Mouse (Mus musculus) midbrain, embryonic 14.5 days (tissue): ENCODE measurements around the gene Entpd4b. TPM values are rescaled to one million over a fixed set of nuclear protein-coding genes. Genes with fewer than 3 reads are reported as not detected.
"Not testable (repeated sequence)": the region's sequence is repeated elsewhere in the genome, so short reads cannot be mapped to it uniquely, and the experiment has no call there.

ENCODE experiments used
- ATAC-seq: fragments of 200-750 bp; cut with Nextera tagmentation; 2 replicates; pipeline ENCODE4 v1.8.0; 2017; ENCODE audit warnings: moderate number of reproducible peaks, moderate library complexity; ENCODE audit not compliant: low FRiP score, low TSS enrichment
- DNase-seq: peaks from one replicate; pipeline ENCODE4 v3.0.0-alpha.2; 2015
- H3K27ac ChIP-seq: fragments of 300-500 bp; sonication (generic); replicated peaks from 2 replicates; pipeline ENCODE4 v1.5.1; 2014; ENCODE audit warnings: mild to moderate bottlenecking, low read depth, low read length, moderate library complexity
- H3K27me3 ChIP-seq: fragments of 300-500 bp; sonication (generic); 2 replicates; pipeline ENCODE4 v1.6.1; 2014; ENCODE audit warnings: low read length, control low read depth, mixed read lengths; ENCODE audit not compliant: control insufficient read depth, insufficient read depth
- H3K36me3 ChIP-seq: fragments of 300-500 bp; sonication (generic); 2 replicates; pipeline ENCODE4 v1.6.1; 2014; ENCODE audit warnings: low read length, control low read depth; ENCODE audit not compliant: control insufficient read depth, insufficient read depth
- H3K4me1 ChIP-seq: fragments of 300-500 bp; sonication (generic); 2 replicates; pipeline ENCODE4 v1.6.1; 2014; ENCODE audit warnings: mild to moderate bottlenecking, antibody characterized with exemption, low read length, control low read depth; ENCODE audit not compliant: control insufficient read depth, insufficient read depth
- H3K4me2 ChIP-seq: fragments of 300-500 bp; sonication (generic); 2 replicates; pipeline ENCODE4 v1.6.1; 2014; ENCODE audit warnings: mild to moderate bottlenecking, low read length, moderate library complexity
- H3K4me3 ChIP-seq: fragments of 300-500 bp; sonication (generic); replicated peaks from 2 replicates; pipeline ENCODE4 v1.5.1; 2014; ENCODE audit warnings: low read depth, low read length
- H3K9ac ChIP-seq: fragments of 300-500 bp; sonication (generic); replicated peaks from 2 replicates; pipeline ENCODE4 v1.6.1; 2014; ENCODE audit warnings: mild to moderate bottlenecking, low read length, moderate library complexity
- H3K9me3 ChIP-seq: fragments of 300-500 bp; sonication (generic); 2 replicates; pipeline ENCODE4 v1.6.1; 2016; ENCODE audit warnings: low read length, control low read depth, mixed read lengths; ENCODE audit not compliant: control insufficient read depth
- WGBS: fragments of 180-500 bp; shearing (Covaris S2); extraction: QIAGEN DNeasy Blood & Tissue Kit; methylation state at CpG from one replicate; pipeline ENCODE4 v1.1.7; 2014; 5-methylcytosine and 5-hydroxymethylcytosine counted together
- polyA plus RNA-seq: library from polyadenylated mRNA; unstranded; fragments of >200 nt; fragmentation: Nextera tagmentation; extraction: Ambion mirVana; gene quantifications from 2 replicates; pipeline ENCODE4 v1.2.1, GENCODE M21; 2014

Entpd4b gene
- 10.7 and 13.6 TPM in 2 replicates for polyA plus RNA-seq

- peak; percentile 92 for ATAC-seq
- DNase-seq, H3K4me1 ChIP-seq, H3K4me2 ChIP-seq, H3K4me3 ChIP-seq, H3K36me3 ChIP-seq, H3K27ac ChIP-seq, H3K27me3 ChIP-seq, H3K9me3 ChIP-seq, H3K9ac ChIP-seq: not testable (repeated sequence)
- WGBS: no CpG with 5 or more reads among the region's 68 CpGs
Measured at GRCm38 (mm10) chr14:69555110-69555831, at the start of gene Entpd4b. Gene Entpd4b, plus strand, starts transcription at chr14:69555424.

DNA sequence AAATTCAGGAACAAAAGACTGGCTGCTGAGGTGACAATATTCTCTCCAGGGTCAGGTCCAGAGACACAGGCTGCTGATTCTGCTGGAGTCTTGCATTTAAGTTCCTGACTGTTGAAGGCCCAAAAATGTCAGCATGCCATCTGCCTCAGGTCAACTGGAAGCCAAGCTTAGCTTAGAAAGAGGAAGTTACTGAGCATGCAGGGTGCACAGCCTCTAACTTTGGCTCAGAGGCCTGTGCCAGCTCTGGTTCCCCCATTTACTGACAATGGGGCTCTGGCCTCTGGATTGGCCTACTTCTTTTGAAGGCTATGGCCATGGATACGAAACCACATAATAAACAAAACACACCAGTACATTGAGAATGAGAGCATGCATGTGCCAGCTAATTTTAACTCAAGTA lies 48.2 kb upstream of the Entpd4b start:
- not testable (repeated sequence) for DNase-seq, ATAC-seq, H3K4me1 ChIP-seq, H3K27me3 ChIP-seq, H3K27ac ChIP-seq, H3K9ac ChIP-seq, H3K4me2 ChIP-seq, H3K4me3 ChIP-seq, H3K9me3 ChIP-seq, H3K36me3 ChIP-seq
- WGBS: no CpG with 5 or more reads among the region's 1 CpGs

DNA sequence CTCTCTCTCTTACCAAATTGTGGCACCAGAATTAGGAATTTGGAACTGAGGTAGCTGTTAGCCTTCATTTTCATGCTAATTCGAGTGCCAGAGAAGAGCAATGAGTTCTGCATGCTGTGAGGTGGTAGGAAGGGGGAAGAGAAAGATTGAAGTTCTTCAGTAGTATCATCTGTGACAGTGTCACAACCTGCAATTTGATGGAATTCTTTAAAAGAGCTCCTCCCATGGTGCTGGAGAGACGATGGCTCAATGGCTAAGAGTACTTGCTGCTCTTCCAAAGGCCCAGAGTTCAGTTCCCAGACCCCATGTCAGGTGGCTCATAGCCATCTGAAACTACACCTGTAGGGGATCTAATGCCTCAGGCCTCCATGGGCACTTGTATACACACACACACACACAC lies 42.8 kb upstream of the Entpd4b start, which contains the start of gene Gm27179:
TSS of gene Gm27179 (minus strand) at position 101 of the 400 bp plus-strand sequence.
- H3K4me2 ChIP-seq, DNase-seq, H3K4me1 ChIP-seq, H3K9me3 ChIP-seq, H3K27me3 ChIP-seq, H3K9ac ChIP-seq, H3K4me3 ChIP-seq, H3K27ac ChIP-seq, ATAC-seq, H3K36me3 ChIP-seq: not testable (repeated sequence)
- WGBS: no CpG with 5 or more reads among the region's 2 CpGs

DNA sequence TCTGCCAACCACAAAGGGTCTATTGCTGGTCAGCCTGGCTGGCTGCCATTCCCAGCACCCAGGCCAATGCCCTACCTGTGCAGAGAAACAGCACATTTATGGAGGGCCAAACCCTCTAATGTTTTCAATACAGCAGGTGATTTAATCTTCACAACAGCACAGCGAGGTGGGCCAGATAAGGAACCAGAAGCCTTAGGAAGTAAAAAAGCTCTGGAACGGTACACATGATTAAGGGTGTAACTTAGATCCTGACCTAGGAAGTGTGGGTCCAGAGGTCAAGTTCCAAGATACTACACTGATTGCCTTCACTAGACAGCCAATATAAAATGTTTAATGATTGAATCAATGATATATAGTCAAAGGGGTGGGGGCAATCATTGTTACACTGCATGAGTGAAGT lies 34.4 kb upstream of the Entpd4b start:
- H3K9me3 ChIP-seq, H3K4me2 ChIP-seq, H3K27me3 ChIP-seq, H3K27ac ChIP-seq, H3K36me3 ChIP-seq, H3K4me3 ChIP-seq, ATAC-seq, DNase-seq, H3K4me1 ChIP-seq, H3K9ac ChIP-seq: not testable (repeated sequence)
- no CpG with 5 or more reads among the region's 2 CpGs for WGBS

- not testable (repeated sequence) for H3K27me3 ChIP-seq, H3K9me3 ChIP-seq, H3K27ac ChIP-seq, H3K4me2 ChIP-seq, H3K4me1 ChIP-seq, DNase-seq, ATAC-seq, H3K4me3 ChIP-seq, H3K36me3 ChIP-seq, H3K9ac ChIP-seq
- WGBS: no CpG with 5 or more reads among the region's 1 CpGs
Measured at GRCm38 (mm10) chr14:69523001-69523400, 32.2 kb upstream of the Entpd4b start.

- not testable (repeated sequence) for H3K4me3 ChIP-seq, H3K27ac ChIP-seq, H3K4me2 ChIP-seq, H3K9ac ChIP-seq, H3K4me1 ChIP-seq, H3K27me3 ChIP-seq, H3K36me3 ChIP-seq, DNase-seq, ATAC-seq, H3K9me3 ChIP-seq
- WGBS: no CpG with 5 or more reads among the region's 1 CpGs
Measured at GRCm38 (mm10) chr14:69526202-69526601, 29.0 kb upstream of the Entpd4b start.

DNA sequence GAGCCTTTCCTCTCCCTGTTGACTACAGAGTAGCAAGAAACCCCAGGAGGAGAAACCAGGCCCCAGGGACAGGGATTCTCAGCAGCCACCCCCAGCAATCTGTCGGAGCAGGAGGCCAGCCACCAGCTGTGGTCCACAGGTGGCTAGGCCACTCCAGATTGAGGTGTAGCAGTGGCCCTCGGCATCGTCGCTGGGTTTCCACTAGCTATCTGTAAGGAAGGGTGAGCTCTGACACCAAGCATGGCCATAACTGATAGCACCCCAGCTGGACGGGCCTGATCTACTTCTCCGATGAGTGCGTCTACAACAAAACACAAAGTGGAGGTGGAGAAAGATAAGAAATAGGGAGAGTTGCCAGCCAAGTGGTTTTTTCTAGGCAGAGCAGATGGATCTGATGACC lies 18.7 kb upstream of the Entpd4b start:
- H3K4me3 ChIP-seq, H3K9me3 ChIP-seq, DNase-seq, H3K4me1 ChIP-seq, H3K9ac ChIP-seq, H3K27me3 ChIP-seq, ATAC-seq, H3K27ac ChIP-seq, H3K4me2 ChIP-seq, H3K36me3 ChIP-seq: not testable (repeated sequence)
- no CpG with 5 or more reads among the region's 7 CpGs for WGBS

GRCm38 (mm10) chr14:69540113-69540512 lies 15.1 kb upstream of the Entpd4b start:
- H3K4me3 ChIP-seq, DNase-seq, H3K9ac ChIP-seq, H3K4me1 ChIP-seq, H3K4me2 ChIP-seq, H3K27me3 ChIP-seq, ATAC-seq, H3K9me3 ChIP-seq, H3K27ac ChIP-seq, H3K36me3 ChIP-seq: not testable (repeated sequence)
- no CpG with 5 or more reads among the region's 5 CpGs for WGBS

- DNase-seq, H3K9me3 ChIP-seq, H3K36me3 ChIP-seq, ATAC-seq, H3K4me2 ChIP-seq, H3K27me3 ChIP-seq, H3K4me3 ChIP-seq, H3K4me1 ChIP-seq, H3K9ac ChIP-seq, H3K27ac ChIP-seq: not testable (repeated sequence)
- WGBS: no CpG with 5 or more reads among the region's 7 CpGs
Measured at GRCm38 (mm10) chr14:69542695-69543094, 12.5 kb upstream of the Entpd4b start.
